Mouse (Mus musculus): ENCODE results near the gene Cdk14.

Cdk14 gene

GRCm38 (mm10) chr5:4866099-4866498, 554.0 kb downstream of the Cdk14 start:
- no peak for DNase-seq (ENCODE audit: low spot score in 2 of 2)

GRCm38 (mm10) chr5:4861592-4861991, 558.5 kb downstream of the Cdk14 start:
- no peak for DNase-seq (ENCODE audit: low spot score in 2 of 2)

GRCm38 (mm10) chr5:4861141-4861540, 559.0 kb downstream of the Cdk14 start:
- no peak for DNase-seq (ENCODE audit: low spot score in 2 of 2)

GRCm38 (mm10) chr5:4858032-4858641, 562.0 kb downstream of the Cdk14 start:
- no peak for DNase-seq (ENCODE audit: low spot score in 2 of 2)

- DNase-seq (ENCODE audit: low spot score in 2 of 2): no peak
Measured at GRCm38 (mm10) chr5:4853503-4853902, 566.6 kb downstream of the Cdk14 start.

- no peak for DNase-seq (ENCODE audit: low spot score in 2 of 2)
Measured at GRCm38 (mm10) chr5:4852711-4853320, 567.3 kb downstream of the Cdk14 start.

GRCm38 (mm10) chr5:4851934-4852710, 568.0 kb downstream of the Cdk14 start:
- no peak for DNase-seq (ENCODE audit: low spot score in 2 of 2)

- DNase-seq (ENCODE audit: low spot score in 2 of 2): no peak
Measured at GRCm38 (mm10) chr5:4851245-4851933, 568.7 kb downstream of the Cdk14 start.

GRCm38 (mm10) chr5:4834819-4835480, 585.2 kb downstream of the Cdk14 start:
- DNase-seq (ENCODE audit: low spot score in 2 of 2): no peak

- no peak for DNase-seq (ENCODE audit: low spot score in 2 of 2)
Measured at GRCm38 (mm10) chr5:4833940-4834339, 586.2 kb downstream of the Cdk14 start.

- no peak for DNase-seq (ENCODE audit: low spot score in 2 of 2)
Measured at GRCm38 (mm10) chr5:4826886-4827285, 593.2 kb downstream of the Cdk14 start.

GRCm38 (mm10) chr5:4825951-4826350, 594.2 kb downstream of the Cdk14 start:
- DNase-seq (ENCODE audit: low spot score in 2 of 2): no peak

- no peak for DNase-seq (ENCODE audit: low spot score in 2 of 2)
Measured at GRCm38 (mm10) chr5:4825076-4825475, 595.0 kb downstream of the Cdk14 start.

- DNase-seq (ENCODE audit: low spot score in 2 of 2): no peak
Measured at GRCm38 (mm10) chr5:4824171-4824570, 595.9 kb downstream of the Cdk14 start.

GRCm38 (mm10) chr5:4822041-4822440, 598.1 kb downstream of the Cdk14 start:
- no peak for DNase-seq (ENCODE audit: low spot score in 2 of 2)

- DNase-seq (ENCODE audit: low spot score in 2 of 2): no peak
Measured at GRCm38 (mm10) chr5:4821368-4821771, 598.7 kb downstream of the Cdk14 start.

- no peak for DNase-seq (ENCODE audit: low spot score in 2 of 2)
Measured at GRCm38 (mm10) chr5:4816981-4817380, 603.1 kb downstream of the Cdk14 start.

- DNase-seq (ENCODE audit: low spot score in 2 of 2): no peak
Measured at GRCm38 (mm10) chr5:4814465-4815204, 605.5 kb downstream of the Cdk14 start.

GRCm38 (mm10) chr5:4813357-4813756, 606.8 kb downstream of the Cdk14 start:
- DNase-seq (ENCODE audit: low spot score in 2 of 2): no peak

GRCm38 (mm10) chr5:4812036-4812729, 607.9 kb downstream of the Cdk14 start:
- DNase-seq (ENCODE audit: low spot score in 2 of 2): no peak
